Mouse (Mus musculus) embryonic stem cell, embryonic (primary cell): ENCODE results near the gene Zfp383.

Experiments used
- CTCF ChIA-PET, 4 experiments: fragments of 300-600 bp in 2 of 4; fragments of 350-600 bp in 2 of 4; sonication (Branson Sonifier 250); formaldehyde crosslinking; loops; one replicate each; lab custom pipeline; 2022; ENCODE audit warnings: inconsistent platforms in 2 of 4; lab: Charles Lee
- POLR2A ChIA-PET, 4 experiments: fragments of 300-600 bp in 2 of 4; fragments of 350-600 bp in 2 of 4; sonication (Branson Sonifier 250); formaldehyde crosslinking; loops; one replicate each; lab custom pipeline; 2022; ENCODE audit warnings: antibody characterized with exemption in 4 of 4, inconsistent platforms in 1 of 4; lab: Charles Lee

Gene Zfp383

GRCm38 (mm10) chr7:29959004-29959403 lies 51.0 kb downstream of the Zfp383 start:
- POLR2A ChIA-PET: interaction anchor here in 3 of 4 experiments (0.6 to 9.3 kb wide), 15 partner anchors 8 to 71 kb away, joined by 3 to 144 read pairs (median 4); partner anchors contain the start of genes Zfp568 (in 3 of the 3) and Zfp383 (in 1 of the 3)

DNA sequence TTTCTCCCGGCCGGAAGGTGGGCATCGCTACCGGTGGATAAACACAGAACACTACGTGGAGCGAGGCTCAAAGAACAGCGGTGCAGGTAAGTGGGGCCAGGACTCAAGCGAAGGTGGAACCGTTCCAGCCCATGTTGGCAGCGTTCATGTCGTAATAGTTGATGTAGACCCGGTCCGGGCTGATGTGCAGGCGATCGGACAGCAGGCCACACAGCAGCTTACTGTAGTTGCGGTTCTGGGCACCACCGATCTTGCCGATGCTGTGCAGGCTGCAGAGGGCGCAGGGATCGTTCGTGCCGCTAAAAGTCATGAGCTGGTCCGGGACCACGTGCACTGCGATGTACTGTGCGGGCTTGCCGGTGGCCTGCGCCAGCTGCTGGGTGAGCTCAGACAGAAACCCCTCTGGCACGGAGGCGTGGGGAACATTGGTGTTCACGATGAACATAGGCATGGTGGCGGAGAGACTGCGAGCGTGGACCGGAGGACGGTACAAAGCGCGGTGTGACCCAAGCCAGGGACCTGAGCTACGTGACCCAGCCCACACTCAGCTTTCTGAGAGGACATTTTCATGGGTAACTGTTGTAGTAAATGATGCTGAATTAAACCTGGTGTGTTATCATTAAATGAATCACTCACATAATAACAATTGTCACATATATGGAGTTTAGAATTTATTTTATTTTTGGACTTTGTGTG lies 57.2 kb downstream of the Zfp383 start:
- ChIA-PET POLR2A (interaction anchor here (0.6 to 2.1 kb wide), 16 partner anchors 8 to 1223 kb away, joined by 3 to 9 read pairs (median 4); partner anchors contain the start of genes Zfp568 (in 3 of the 4) and Wdr62 (in 1 of the 4)), CTCF (interaction anchor here in 3 of 4 experiments (0.6 to 1.0 kb wide), 4 partner anchors 16 to 264 kb away, joined by 3 read pairs; no protein-coding TSS in a partner anchor)

More at GRCm38 (mm10) chr7:29959004-29959403, 51.0 kb downstream of the Zfp383 start:
- CTCF ChIA-PET: interaction anchor here (0.6 to 1.4 kb wide), 15 partner anchors 9 to 1251 kb away, joined by 3 to 9 read pairs (median 3); no protein-coding TSS in a partner anchor
